Mouse (Mus musculus) heart, adult 18-20 months (tissue): ENCODE data around the gene Pank3. TPM values are rescaled to one million over a fixed set of nuclear protein-coding genes. Genes with fewer than 3 reads are reported as not detected.
"Not testable (repeated sequence)": the region's sequence is repeated elsewhere in the genome, so short reads cannot be mapped to it uniquely, and the experiment has no call there.

Source experiments
- DNase-seq, 2 experiments: peaks; one replicate each; pipeline ENCODE4 v3.0.0; 2021 to 2022; ENCODE audit warnings: mixed read lengths in 1 of 2
- microRNA-seq, 2 experiments: library from miRNA; unstranded; fragments of <30 nt; microRNA quantifications; one replicate each; pipeline ENCODE4 v1.2.0; 2022
- total RNA-seq, 2 experiments: library from RNA; stranded (reverse); gene quantifications; 2 replicates each; pipeline ENCODE4 v1.2.3; 2021

Pank3 gene
- total RNA-seq, 2 experiments from 2014 or later: 19.0 to 21.5 TPM

GRCm38 (mm10) chr11:35840806-35841205 lies 71.5 kb downstream of the Pank3 start:
- not testable (repeated sequence) for DNase-seq

Small RNA genes lying within 50 kb of the gene (microRNA-seq; reads per million reads assigned to microRNA genes)
- gene Mir103-1: 3.0 to 3.8 reads per million in 2 experiments

Other genes starting within 250 kb of the Pank3 start
- gene Fbll1, start 29.4 kb downstream of the Pank3 start, total RNA-seq: not detected
- gene Rars, start 65.0 kb downstream of the Pank3 start, total RNA-seq: 10 to 100 TPM; 35.6 to 36.2 TPM
- gene Wwc1, start 211.0 kb downstream of the Pank3 start, total RNA-seq: 1 to 10 TPM; 1.4 to 2.0 TPM